Mouse (Mus musculus) bone marrow macrophage, adult 2 months (primary cell): ENCODE measurements around the gene Mtfmt. TPM values are rescaled to one million over a fixed set of nuclear protein-coding genes. Genes with fewer than 3 reads are reported as not detected.

Source experiments
- H3K27ac ChIP-seq: 2 replicates; pipeline ENCODE4 v1.5.1; 2012; ENCODE audit warnings: low read depth, low read length; ENCODE audit not compliant: insufficient read depth
- H3K4me1 ChIP-seq: 2 replicates; pipeline ENCODE4 v1.6.1; 2012; ENCODE audit warnings: low read length; ENCODE audit not compliant: control insufficient read depth, insufficient read depth
- H3K4me3 ChIP-seq: 2 replicates; pipeline ENCODE4 v1.5.1; 2012; ENCODE audit warnings: mild to moderate bottlenecking, low read length, moderate library complexity; ENCODE audit not compliant: insufficient read depth
- CTCF ChIP-seq: IDR thresholded peaks from 2 replicates; pipeline ENCODE4 v1.5.1; 2012; ENCODE audit warnings: low read depth, mild to moderate bottlenecking, low read length, moderate library complexity
- POLR2A ChIP-seq: IDR thresholded peaks from 2 replicates; pipeline ENCODE4 v1.6.1; 2012; ENCODE audit warnings: mild to moderate bottlenecking, low read depth, low read length, borderline replicate concordance
- polyA plus RNA-seq: library from polyadenylated mRNA; stranded (reverse); fragments of >200 nt; gene quantifications from 2 replicates; pipeline ENCODE4 v1.2.4, GENCODE M21; 2012; ENCODE audit not compliant: missing spikeins, insufficient read depth, insufficient read length

The Mtfmt gene
- 11.6 and 19.1 TPM in 2 replicates for polyA plus RNA-seq

DNA sequence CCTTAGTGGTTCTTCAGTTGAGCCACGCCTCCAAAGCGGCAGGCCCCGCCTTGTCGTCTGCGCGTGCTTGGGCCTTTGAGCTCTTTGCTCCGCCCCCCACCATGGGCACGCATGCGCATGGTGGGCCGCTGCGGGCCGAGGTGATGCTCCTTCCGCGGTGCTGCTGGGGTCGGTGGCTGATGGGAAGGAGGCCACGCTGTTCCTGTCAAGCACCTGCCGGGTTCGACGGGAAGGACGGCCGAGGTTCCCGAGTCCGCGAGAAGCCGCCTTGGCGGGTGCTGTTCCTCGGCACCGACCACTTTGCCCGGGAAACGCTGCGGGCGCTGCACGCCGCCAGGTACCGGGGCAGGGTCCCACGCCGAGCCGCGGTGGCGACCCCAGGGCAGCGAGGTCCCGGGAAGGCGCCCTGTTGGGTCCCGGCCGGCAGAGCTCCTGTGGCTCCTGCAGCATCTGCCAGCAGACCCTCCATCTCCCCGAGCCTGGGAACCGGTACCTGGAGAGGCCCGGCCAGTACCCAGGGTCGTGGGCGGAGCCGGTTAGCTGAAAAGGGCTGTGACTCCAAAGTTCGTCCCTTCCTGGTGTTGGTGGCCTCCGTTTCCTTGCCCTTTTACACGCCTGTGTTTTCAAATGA lies at the start of gene Mtfmt:
Gene Mtfmt, plus strand, starts transcription at position 112 of the 631 bp plus-strand sequence.
- TF ChIP-seq CTCF (no peak), POLR2A (no peak)
- Histone ChIP-seq H3K4me3 (peak within 1 kb of the TSS; percentile 84), H3K27ac (no peak within 1 kb of the TSS), H3K4me1 (peaks cover 9% of the 10 kb centered on the region; the same call in 1 of the 2 replicates)

- Histone ChIP-seq H3K4me1 (no peaks in the 10 kb centered on the region), H3K27ac (no peak overlapping the region)
Measured at GRCm38 (mm10) chr9:65386373-65387140, 49.0 kb upstream of the Mtfmt start.

DNA sequence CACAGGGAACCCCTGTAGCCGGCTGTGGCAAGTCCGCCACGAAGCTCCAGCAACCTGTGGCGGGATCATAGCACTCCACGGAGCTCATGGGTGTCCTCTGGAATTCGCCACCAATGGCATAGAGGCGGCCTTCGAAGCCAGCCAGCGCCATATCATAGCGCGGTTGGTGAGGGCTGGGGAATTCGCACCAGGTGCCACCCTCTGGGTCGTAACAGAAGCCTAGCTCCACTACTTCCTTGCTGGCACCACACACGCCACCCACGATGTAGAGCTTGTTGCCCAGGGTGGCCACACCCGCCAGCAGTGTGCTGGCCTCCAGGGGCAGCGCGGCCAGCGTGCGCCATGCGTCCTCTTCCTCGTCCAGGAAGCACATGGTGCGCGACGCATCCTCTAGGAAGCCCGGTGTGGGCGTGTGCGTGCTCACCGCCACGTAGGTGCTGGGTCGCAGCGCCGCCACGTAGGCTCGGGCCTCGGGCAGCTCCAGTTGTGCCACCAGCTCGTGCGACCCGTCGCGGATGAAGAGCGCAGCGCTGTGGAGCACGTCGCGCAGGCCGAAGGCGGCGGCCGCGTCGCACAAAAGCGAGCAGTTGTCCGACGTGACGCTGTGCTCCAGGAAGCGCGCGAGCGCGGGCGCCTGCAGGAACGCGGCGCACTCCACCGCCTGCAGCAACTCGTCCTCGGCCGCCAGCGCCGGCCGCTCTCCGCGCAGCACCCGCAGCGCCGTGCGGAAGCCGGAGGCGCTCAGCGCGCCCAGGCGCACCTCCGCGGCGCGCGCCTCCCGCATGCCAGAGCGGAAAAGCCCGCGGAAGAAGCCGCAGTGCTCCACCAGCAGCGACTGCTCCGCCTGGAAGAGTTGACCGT lies 44.6 kb upstream of the Mtfmt start:
- no peaks in the 10 kb centered on the region for H3K4me1 ChIP-seq
- no peak for TF ChIP-seq POLR2A
- H3K4me3 ChIP-seq, result peak overlapping the region; percentile 47
- H3K27ac ChIP-seq, result no peak overlapping the region

More at GRCm38 (mm10) chr9:65386373-65387140, 49.0 kb upstream of the Mtfmt start:
- no peak for TF ChIP-seq CTCF
- TF ChIP-seq POLR2A, result no peak
- no peak overlapping the region for H3K4me3 ChIP-seq

DNA sequence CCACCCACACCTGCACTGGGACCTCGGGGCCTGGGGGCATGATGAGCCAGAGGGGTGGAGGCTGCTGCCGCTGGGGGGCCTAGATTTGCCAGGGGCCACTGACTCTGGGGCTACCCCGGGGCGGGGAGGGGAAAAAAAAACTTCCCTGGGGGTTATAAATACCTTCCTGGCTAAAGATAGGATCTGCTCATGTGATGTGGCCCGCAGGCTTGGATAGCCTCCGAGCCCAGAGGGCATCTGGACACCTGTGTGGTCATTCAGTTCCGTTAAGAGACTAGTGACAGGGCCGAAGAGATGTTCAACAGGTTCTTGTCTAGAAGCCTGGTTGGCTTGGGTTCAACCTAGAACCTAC lies 44.0 kb upstream of the Mtfmt start, which contains the start of gene Kbtbd13:
Gene Kbtbd13, minus strand, starts transcription at position 40 of the 352 bp plus-strand sequence.
- Histone ChIP-seq H3K4me3 (peak within 1 kb of the TSS; percentile 47), H3K4me1 (no peaks in the 10 kb centered on the region), H3K27ac (no peak within 1 kb of the TSS)
- TF ChIP-seq CTCF (no peak), POLR2A (no peak)

GRCm38 (mm10) chr9:65392638-65393364 lies 42.8 kb upstream of the Mtfmt start:
- Histone ChIP-seq H3K27ac (no peak overlapping the region), H3K4me1 (no peaks in the 10 kb centered on the region), H3K4me3 (no peak overlapping the region)
- TF ChIP-seq POLR2A (no peak), CTCF (peak; percentile 64)

DNA sequence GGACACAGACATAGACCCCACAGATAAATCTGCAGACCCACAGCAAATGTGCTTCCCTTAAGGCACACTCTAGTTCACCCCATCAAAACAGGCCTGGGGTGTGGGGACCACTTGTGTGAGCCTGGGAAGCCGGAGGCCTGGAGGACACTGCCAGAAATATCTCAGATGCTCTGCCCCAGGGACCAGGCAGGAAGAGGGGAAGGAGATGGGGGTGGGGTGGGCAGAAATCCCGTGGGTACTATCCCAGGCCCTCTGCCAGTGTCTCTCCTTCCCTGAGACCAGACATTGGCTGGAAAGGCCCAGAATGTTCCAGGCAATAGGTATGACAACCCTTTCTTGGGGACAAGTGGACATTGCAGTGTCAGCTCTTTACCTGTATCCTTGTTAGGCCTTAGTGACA lies 42.0 kb upstream of the Mtfmt start:
- Histone ChIP-seq H3K4me3 (no peak overlapping the region), H3K27ac (no peak overlapping the region), H3K4me1 (no peaks in the 10 kb centered on the region)
- TF ChIP-seq CTCF (no peak), POLR2A (no peak)

GRCm38 (mm10) chr9:65394360-65394759 lies 41.2 kb upstream of the Mtfmt start:
- TF ChIP-seq CTCF, result no peak
- TF ChIP-seq POLR2A, result no peak
- Histone ChIP-seq H3K4me3 (no peak overlapping the region), H3K4me1 (no peaks in the 10 kb centered on the region), H3K27ac (no peak overlapping the region)

- no peak within 1 kb of the TSS for H3K27ac ChIP-seq
- peak within 1 kb of the TSS; percentile 58 for H3K4me3 ChIP-seq
- H3K4me1 ChIP-seq, result no peaks in the 10 kb centered on the region
- TF ChIP-seq POLR2A (no peak), CTCF (no peak)
Measured at GRCm38 (mm10) chr9:65398279-65398678, 37.3 kb upstream of the Mtfmt start, which contains the start of gene Rasl12. Gene Rasl12, plus strand, starts transcription at chr9:65398506.

DNA sequence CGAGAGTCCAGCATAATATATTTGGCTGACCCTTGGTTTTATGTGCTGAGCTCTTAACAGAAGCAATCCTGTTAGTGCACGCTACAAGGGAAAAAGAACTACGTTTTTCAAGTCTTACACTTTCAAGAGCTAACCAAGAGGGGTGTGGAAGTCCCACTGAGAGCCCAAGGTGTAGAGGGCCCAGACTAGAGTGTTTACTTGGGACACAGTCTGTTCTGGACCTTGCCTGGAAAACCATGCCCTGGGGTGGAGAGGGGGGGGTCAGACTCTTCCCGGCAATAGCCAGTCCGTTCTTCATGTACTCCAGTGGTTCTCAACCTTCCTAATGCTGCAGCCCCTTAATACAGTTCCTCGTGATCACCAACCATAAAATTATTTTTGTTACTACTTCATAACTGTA lies 35.6 kb upstream of the Mtfmt start:
- TF ChIP-seq CTCF (no peak), POLR2A (no peak)
- H3K4me3 ChIP-seq, result no peak overlapping the region
- no peak overlapping the region for H3K27ac ChIP-seq
- H3K4me1 ChIP-seq, result peaks cover 5% of the 10 kb centered on the region
